Mouse (Mus musculus): ENCODE data around the gene Ptprn2.
"Not testable (repeated sequence)": the region's sequence is repeated elsewhere in the genome, so short reads cannot be mapped to it uniquely, and the experiment has no call there.

The Ptprn2 gene

GRCm38 (mm10) chr12:116515824-116516223 is 30.3 kb downstream of the Ptprn2 start:
- DNase-seq (ENCODE audit: low spot score): no peak

GRCm38 (mm10) chr12:116528861-116529260 is 43.3 kb downstream of the Ptprn2 start:
- DNase-seq (ENCODE audit: low spot score): no peak

GRCm38 (mm10) chr12:116533281-116533680 is 47.8 kb downstream of the Ptprn2 start:
- DNase-seq (ENCODE audit: low spot score): no peak

- no peak for DNase-seq (ENCODE audit: low spot score)
Measured at GRCm38 (mm10) chr12:116539305-116539704, 53.8 kb downstream of the Ptprn2 start.

- no peak for DNase-seq (ENCODE audit: low spot score)
Measured at GRCm38 (mm10) chr12:116540608-116541007, 55.1 kb downstream of the Ptprn2 start.

GRCm38 (mm10) chr12:116550031-116550430 is 64.5 kb downstream of the Ptprn2 start:
- DNase-seq (ENCODE audit: low spot score): no peak

GRCm38 (mm10) chr12:116551516-116551915 is 66.0 kb downstream of the Ptprn2 start:
- DNase-seq (ENCODE audit: low spot score): no peak

GRCm38 (mm10) chr12:116552306-116552705 is 66.8 kb downstream of the Ptprn2 start:
- DNase-seq (ENCODE audit: low spot score): no peak

GRCm38 (mm10) chr12:116553361-116553760 is 67.8 kb downstream of the Ptprn2 start:
- DNase-seq (ENCODE audit: low spot score): no peak

GRCm38 (mm10) chr12:116555964-116556363 is 70.4 kb downstream of the Ptprn2 start:
- no peak for DNase-seq (ENCODE audit: low spot score)

GRCm38 (mm10) chr12:116564441-116564840 is 78.9 kb downstream of the Ptprn2 start:
- no peak for DNase-seq (ENCODE audit: low spot score)

- no peak for DNase-seq (ENCODE audit: low spot score)
Measured at GRCm38 (mm10) chr12:116566672-116567071, 81.2 kb downstream of the Ptprn2 start.

GRCm38 (mm10) chr12:116567170-116567569 is 81.7 kb downstream of the Ptprn2 start:
- DNase-seq (ENCODE audit: low spot score): no peak

- DNase-seq (ENCODE audit: low spot score): no peak
Measured at GRCm38 (mm10) chr12:116569568-116569967, 84.0 kb downstream of the Ptprn2 start.

GRCm38 (mm10) chr12:116574102-116574501 is 88.6 kb downstream of the Ptprn2 start:
- DNase-seq (ENCODE audit: low spot score): no peak

GRCm38 (mm10) chr12:116574720-116575119 is 89.2 kb downstream of the Ptprn2 start:
- no peak for DNase-seq (ENCODE audit: low spot score)

- DNase-seq (ENCODE audit: low spot score): not testable (repeated sequence)
Measured at GRCm38 (mm10) chr12:116577917-116578316, 92.4 kb downstream of the Ptprn2 start.

- no peak for DNase-seq (ENCODE audit: low spot score)
Measured at GRCm38 (mm10) chr12:116580827-116581544, 95.5 kb downstream of the Ptprn2 start.

- no peak for DNase-seq (ENCODE audit: low spot score)
Measured at GRCm38 (mm10) chr12:116581864-116582263, 96.3 kb downstream of the Ptprn2 start.

GRCm38 (mm10) chr12:116582829-116583228 is 97.3 kb downstream of the Ptprn2 start:
- no peak for DNase-seq (ENCODE audit: low spot score)

- DNase-seq (ENCODE audit: low spot score): no peak
Measured at GRCm38 (mm10) chr12:116585001-116585400, 99.5 kb downstream of the Ptprn2 start.

GRCm38 (mm10) chr12:116586167-116586566 is 100.6 kb downstream of the Ptprn2 start:
- no peak for DNase-seq (ENCODE audit: low spot score)

- no peak for DNase-seq (ENCODE audit: low spot score)
Measured at GRCm38 (mm10) chr12:116587548-116587947, 102.0 kb downstream of the Ptprn2 start.

- no peak for DNase-seq (ENCODE audit: low spot score)
Measured at GRCm38 (mm10) chr12:116590076-116590475, 104.6 kb downstream of the Ptprn2 start.
